Mouse (Mus musculus): ENCODE measurements around the gene Ticam1.

DNA sequence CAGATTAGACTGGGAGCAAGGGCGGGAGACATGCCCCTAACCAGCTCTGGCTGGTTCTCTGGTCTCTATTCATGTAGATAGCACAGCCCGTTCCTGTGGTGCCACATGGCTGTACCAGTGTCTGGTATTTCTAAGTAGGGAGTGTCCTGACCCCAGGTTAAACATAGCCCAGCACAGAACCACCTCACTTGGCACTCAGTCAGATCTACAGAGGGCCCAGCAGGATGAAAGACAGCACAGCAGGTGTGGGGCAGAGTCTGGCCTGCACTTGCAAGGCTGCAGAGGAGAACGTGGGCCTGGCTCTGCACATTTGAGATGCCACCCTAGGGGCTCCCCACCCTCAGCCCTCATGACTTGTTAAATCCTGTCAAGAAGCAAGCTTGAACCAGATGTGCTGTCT is 15.4 kb downstream of the Ticam1 start:
- TF ChIP-seq POLR2A (IDR thresholded peaks at IDR 0.05; ENCODE audit: insufficient read depth, low read depth, low read length), result no peak
- TF ChIP-seq CTCF (IDR thresholded peaks at IDR 0.05; ENCODE audit: insufficient read depth, low read depth, low read length), result no peak
